Mouse (Mus musculus) stomach, embryonic 15.5 days (tissue): ENCODE measurements around the gene Trip12. TPM values are rescaled to one million over a fixed set of nuclear protein-coding genes. Genes with fewer than 3 reads are reported as not detected.

ENCODE experiments used
- ATAC-seq: fragments of 200-750 bp; cut with Nextera tagmentation; 2 replicates; pipeline ENCODE4 v1.8.0; 2017; ENCODE audit warnings: low read depth, moderate number of reproducible peaks, moderate TSS enrichment; ENCODE audit not compliant: insufficient read depth, low FRiP score
- H3K27ac ChIP-seq: fragments of 300-500 bp; sonication (generic); 2 replicates; pipeline ENCODE4 v1.5.1; 2015; ENCODE audit warnings: mild to moderate bottlenecking, inconsistent platforms
- H3K27me3 ChIP-seq: fragments of 300-500 bp; sonication (generic); replicated peaks from 2 replicates; pipeline ENCODE4 v1.6.1; 2015; ENCODE audit warnings: inconsistent platforms
- H3K36me3 ChIP-seq: fragments of 300-500 bp; sonication (generic); 2 replicates; pipeline ENCODE4 v1.6.1; 2015; ENCODE audit warnings: inconsistent platforms
- H3K4me1 ChIP-seq: fragments of 300-500 bp; sonication (generic); 2 replicates; pipeline ENCODE4 v1.6.1; 2015; ENCODE audit warnings: inconsistent platforms
- H3K4me2 ChIP-seq: fragments of 300-500 bp; sonication (generic); 2 replicates; pipeline ENCODE4 v1.6.1; 2015; ENCODE audit warnings: mild to moderate bottlenecking, inconsistent platforms
- H3K4me3 ChIP-seq: fragments of 300-500 bp; sonication (generic); replicated peaks from 2 replicates; pipeline ENCODE4 v1.5.1; 2015; ENCODE audit warnings: inconsistent platforms
- H3K9ac ChIP-seq: fragments of 300-500 bp; sonication (generic); 2 replicates; pipeline ENCODE4 v1.6.1; 2015; ENCODE audit warnings: inconsistent platforms
- H3K9me3 ChIP-seq: fragments of 300-500 bp; sonication (generic); 2 replicates; pipeline ENCODE4 v1.6.1; 2016; ENCODE audit warnings: inconsistent platforms
- WGBS: fragments of 180-500 bp; shearing (Covaris S2); methylation state at CpG from one replicate; pipeline ENCODE4 v1.1.7; 2015; 5-methylcytosine and 5-hydroxymethylcytosine counted together
- polyA plus RNA-seq: library from polyadenylated mRNA; unstranded; fragments of >200 nt; fragmentation: Nextera tagmentation; extraction: Ambion mirVana; gene quantifications from 2 replicates; pipeline ENCODE4 v1.2.1, GENCODE M21; 2015

The Trip12 gene
- polyA plus RNA-seq = 53.4 and 58.3 TPM in 2 replicates

- H3K27ac ChIP-seq = peak within 1 kb of the TSS; percentile 99
- H3K36me3 ChIP-seq = no peaks in the 10 kb centered on the region
- H3K9me3 ChIP-seq = no peaks in the 10 kb centered on the region
- WGBS = under 1% methylated on average over 36 of the region's 39 CpGs
- peak within 1 kb of the TSS; percentile 98 for H3K9ac ChIP-seq
- H3K4me3 ChIP-seq = peak within 1 kb of the TSS; percentile 99
- ATAC-seq = peak; percentile 41
- H3K27me3 ChIP-seq = no peaks in the 10 kb centered on the region
- H3K4me2 ChIP-seq = peak within 1 kb of the TSS; percentile 72
- peaks cover 5% of the 10 kb centered on the region; the same call in 1 of the 2 replicates for H3K4me1 ChIP-seq
Observed at GRCm38 (mm10) chr1:84840018-84840664, at the start of gene Trip12. Trip12 (minus strand) TSS chr1:84840516.

DNA sequence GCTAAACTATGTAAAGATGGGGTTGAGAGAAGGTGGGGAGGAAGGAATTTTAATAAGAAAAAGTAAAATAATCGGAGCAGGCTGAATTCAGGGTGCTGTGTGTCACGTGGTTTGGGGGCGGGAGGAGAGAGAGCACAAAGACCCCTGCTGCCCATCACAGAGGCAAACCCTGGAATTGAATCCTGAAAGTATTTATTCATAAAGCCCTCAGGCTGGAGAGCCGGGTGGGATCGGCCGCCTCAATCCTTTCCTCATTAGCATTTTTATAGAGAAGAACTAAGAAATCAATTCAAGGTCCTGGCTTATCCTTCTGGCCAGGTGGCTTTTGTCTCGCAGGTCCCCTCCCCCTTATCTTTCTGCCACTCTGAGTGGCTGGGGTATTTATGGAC is 49.7 kb upstream of the Trip12 start:
- H3K36me3 ChIP-seq = no peaks in the 10 kb centered on the region
- no peaks in the 10 kb centered on the region for H3K27me3 ChIP-seq
- WGBS = 34% methylated on average over 7 of the region's 7 CpGs
- H3K27ac ChIP-seq = no peak overlapping the region
- no peak for ATAC-seq
- H3K4me3 ChIP-seq = no peak overlapping the region
- H3K4me1 ChIP-seq = no peaks in the 10 kb centered on the region
- H3K9ac ChIP-seq = no peak overlapping the region
- no peak overlapping the region for H3K4me2 ChIP-seq
- no peaks in the 10 kb centered on the region for H3K9me3 ChIP-seq

DNA sequence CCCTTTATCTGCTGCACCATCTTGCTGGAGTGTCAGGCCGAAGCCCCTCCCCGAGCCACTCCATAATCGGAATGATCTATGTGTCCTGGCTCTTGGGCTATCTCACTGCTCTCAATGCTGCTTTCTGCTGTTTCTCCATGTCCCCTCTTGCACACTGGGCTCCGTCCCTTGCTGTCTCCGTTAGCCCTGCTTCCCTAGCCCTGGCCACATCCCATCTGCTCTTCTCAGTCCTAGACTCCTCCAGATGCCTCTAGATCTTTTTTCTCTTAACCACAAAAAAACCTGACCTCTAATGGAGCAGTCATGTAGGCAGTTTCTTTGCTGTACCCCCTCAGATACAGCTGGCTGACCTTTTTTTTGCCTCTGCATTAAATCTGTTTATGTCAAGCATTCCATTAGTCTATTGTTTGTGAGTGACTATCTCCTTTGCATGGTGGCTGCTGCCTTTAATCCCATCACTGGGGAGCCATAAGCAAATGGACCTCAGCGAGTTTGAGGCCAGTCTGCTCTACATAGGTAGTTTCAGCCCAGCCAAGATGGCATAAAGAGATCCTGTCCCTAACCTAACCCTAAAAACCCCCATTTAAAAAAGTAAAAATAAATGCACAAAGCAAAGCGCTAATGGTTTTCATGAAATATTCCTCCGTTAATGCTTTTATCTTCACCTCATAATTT is 49.2 kb upstream of the Trip12 start:
- Histone ChIP-seq H3K27ac (no peak overlapping the region), H3K4me2 (no peak overlapping the region), H3K4me1 (no peaks in the 10 kb centered on the region), H3K36me3 (no peaks in the 10 kb centered on the region), H3K9me3 (no peaks in the 10 kb centered on the region), H3K27me3 (no peaks in the 10 kb centered on the region), H3K4me3 (no peak overlapping the region), H3K9ac (no peak overlapping the region)
- ATAC-seq = no peak
- 55% methylated on average over 8 of the region's 8 CpGs for WGBS

GRCm38 (mm10) chr1:84885921-84886320 is 45.6 kb upstream of the Trip12 start:
- Histone ChIP-seq H3K9me3 (no peaks in the 10 kb centered on the region), H3K4me1 (no peaks in the 10 kb centered on the region), H3K27ac (no peak overlapping the region), H3K4me3 (no peak overlapping the region), H3K36me3 (no peaks in the 10 kb centered on the region), H3K4me2 (no peak overlapping the region), H3K9ac (no peak overlapping the region), H3K27me3 (no peaks in the 10 kb centered on the region)
- WGBS = 80% methylated on average over 6 of the region's 6 CpGs
- ATAC-seq = no peak

DNA sequence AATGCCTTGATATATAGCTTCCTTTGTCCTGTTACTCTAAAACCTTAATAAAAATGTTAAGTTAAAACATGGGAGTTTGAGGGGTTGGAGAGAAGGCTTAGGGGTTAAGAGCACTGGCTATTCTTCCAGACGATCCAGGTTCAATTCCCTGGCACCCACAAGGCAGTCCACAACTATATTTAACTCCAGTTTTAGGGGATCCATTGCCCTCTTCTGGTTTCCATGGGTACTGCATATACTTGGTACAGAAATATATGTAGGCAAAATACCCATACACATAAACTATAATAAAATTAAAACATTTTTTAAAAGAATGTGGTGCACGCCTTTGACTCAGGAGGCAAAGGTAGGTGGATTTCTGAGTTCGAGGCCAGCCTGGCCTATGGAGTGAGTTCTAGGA is 44.9 kb upstream of the Trip12 start:
- Histone ChIP-seq H3K27me3 (no peaks in the 10 kb centered on the region), H3K4me2 (no peak overlapping the region), H3K4me1 (no peaks in the 10 kb centered on the region), H3K4me3 (no peak overlapping the region), H3K9ac (no peak overlapping the region), H3K36me3 (no peaks in the 10 kb centered on the region), H3K9me3 (no peaks in the 10 kb centered on the region), H3K27ac (no peak overlapping the region)
- no peak for ATAC-seq
- WGBS = 78% methylated on average over 3 of the region's 3 CpGs

DNA sequence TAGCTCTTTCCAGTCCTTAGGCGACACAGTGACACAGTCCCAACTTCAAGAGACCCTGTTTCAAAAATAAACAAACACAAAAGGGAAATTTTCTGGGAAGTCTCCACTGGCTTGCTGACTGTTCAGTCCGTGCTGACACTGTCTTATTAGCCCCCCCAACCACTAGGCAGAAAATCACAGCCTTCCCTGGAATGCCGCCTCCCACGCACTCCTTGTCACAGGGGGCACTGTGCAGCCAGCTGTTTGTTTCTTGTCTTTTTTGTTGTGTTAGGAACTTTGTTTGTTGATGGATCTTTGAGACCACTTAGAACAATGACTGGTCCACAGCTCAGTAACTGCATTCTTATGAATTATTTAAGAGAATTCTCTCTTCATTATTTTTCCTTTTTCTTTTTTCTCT is 43.6 kb upstream of the Trip12 start:
- H3K4me3 ChIP-seq = no peak overlapping the region
- no peak for ATAC-seq
- 72% methylated on average over 4 of the region's 4 CpGs for WGBS
- H3K9ac ChIP-seq = no peak overlapping the region
- no peaks in the 10 kb centered on the region for H3K36me3 ChIP-seq
- H3K9me3 ChIP-seq = no peaks in the 10 kb centered on the region
- H3K4me1 ChIP-seq = no peaks in the 10 kb centered on the region
- H3K27me3 ChIP-seq = no peaks in the 10 kb centered on the region
- H3K4me2 ChIP-seq = no peak overlapping the region
- H3K27ac ChIP-seq = no peak overlapping the region

DNA sequence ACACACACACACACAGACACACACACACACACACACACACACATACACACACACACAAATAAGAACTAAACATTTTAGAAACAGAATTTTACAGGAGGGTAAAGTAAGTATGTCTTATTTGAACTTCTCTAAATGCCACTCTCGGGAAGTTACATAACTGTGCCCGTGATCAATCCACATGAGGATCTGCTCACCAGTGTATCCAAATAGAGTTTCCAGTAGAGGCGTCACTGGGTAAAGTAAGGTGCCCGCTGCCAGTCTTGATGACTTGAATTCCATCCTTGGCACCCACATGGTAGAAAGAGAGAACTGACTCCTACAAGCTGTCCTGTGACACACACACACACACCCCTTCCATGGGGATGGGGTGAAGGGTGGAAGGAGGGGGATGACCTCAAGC is 42.6 kb upstream of the Trip12 start:
- Histone ChIP-seq H3K4me2 (no peak overlapping the region), H3K4me1 (no peaks in the 10 kb centered on the region), H3K9ac (no peak overlapping the region), H3K27me3 (no peaks in the 10 kb centered on the region), H3K27ac (no peak overlapping the region), H3K9me3 (no peaks in the 10 kb centered on the region), H3K36me3 (no peaks in the 10 kb centered on the region), H3K4me3 (no peak overlapping the region)
- ATAC-seq = no peak
- 90% methylated on average over 4 of the region's 4 CpGs for WGBS

- ATAC-seq = no peak
- no peaks in the 10 kb centered on the region for H3K9me3 ChIP-seq
- H3K27ac ChIP-seq = no peak overlapping the region
- no peak overlapping the region for H3K4me3 ChIP-seq
- WGBS = 63% methylated on average over 2 of the region's 2 CpGs
- H3K9ac ChIP-seq = no peak overlapping the region
- H3K4me2 ChIP-seq = no peak overlapping the region
- H3K36me3 ChIP-seq = no peaks in the 10 kb centered on the region
- H3K27me3 ChIP-seq = no peaks in the 10 kb centered on the region
- no peaks in the 10 kb centered on the region for H3K4me1 ChIP-seq
Observed at GRCm38 (mm10) chr1:84882066-84882532, 41.8 kb upstream of the Trip12 start.

DNA sequence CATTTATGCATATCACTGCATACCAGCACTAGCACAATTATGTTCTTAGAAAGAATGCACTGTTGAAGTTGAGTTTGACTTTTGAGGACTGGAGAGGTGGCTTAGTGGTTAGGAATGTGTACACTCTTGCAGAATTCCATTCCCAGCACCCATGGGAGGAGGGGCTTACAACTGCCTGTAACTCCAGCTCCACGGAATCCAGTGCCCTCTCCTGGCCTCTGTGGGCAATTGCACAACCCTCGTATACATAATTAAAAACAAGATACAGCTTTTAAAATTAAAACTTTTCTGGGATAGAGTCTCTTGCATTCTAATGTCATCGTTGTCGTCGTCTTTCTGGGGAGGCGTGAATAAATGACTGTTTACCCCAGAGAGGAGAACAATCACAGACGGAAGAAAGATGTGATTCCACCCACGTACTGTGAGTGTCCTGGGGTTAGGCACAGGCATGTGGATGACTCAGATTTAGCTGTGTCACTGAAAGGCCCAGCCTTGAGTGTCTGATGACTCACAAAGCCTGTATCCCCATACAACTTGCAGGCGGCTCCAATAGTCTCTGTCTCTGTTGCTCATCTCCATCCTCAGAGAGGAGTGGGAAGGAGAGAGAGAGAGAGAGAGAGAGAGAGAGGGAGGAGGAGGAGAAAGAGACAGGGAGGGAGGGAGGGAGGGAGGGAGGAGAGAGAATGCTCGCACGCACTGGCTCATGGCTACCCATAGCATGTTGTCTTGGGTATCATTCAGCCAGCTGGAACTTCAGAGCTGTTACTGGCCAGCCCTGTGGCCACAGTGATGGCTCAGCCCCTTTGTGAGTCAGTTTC is 41.1 kb upstream of the Trip12 start:
- Histone ChIP-seq H3K36me3 (no peaks in the 10 kb centered on the region), H3K4me2 (no peak overlapping the region), H3K9ac (no peak overlapping the region), H3K4me1 (no peaks in the 10 kb centered on the region), H3K27me3 (no peaks in the 10 kb centered on the region), H3K9me3 (no peaks in the 10 kb centered on the region), H3K27ac (no peak overlapping the region), H3K4me3 (no peak overlapping the region)
- WGBS = 71% methylated on average over 11 of the region's 11 CpGs
- ATAC-seq = no peak

DNA sequence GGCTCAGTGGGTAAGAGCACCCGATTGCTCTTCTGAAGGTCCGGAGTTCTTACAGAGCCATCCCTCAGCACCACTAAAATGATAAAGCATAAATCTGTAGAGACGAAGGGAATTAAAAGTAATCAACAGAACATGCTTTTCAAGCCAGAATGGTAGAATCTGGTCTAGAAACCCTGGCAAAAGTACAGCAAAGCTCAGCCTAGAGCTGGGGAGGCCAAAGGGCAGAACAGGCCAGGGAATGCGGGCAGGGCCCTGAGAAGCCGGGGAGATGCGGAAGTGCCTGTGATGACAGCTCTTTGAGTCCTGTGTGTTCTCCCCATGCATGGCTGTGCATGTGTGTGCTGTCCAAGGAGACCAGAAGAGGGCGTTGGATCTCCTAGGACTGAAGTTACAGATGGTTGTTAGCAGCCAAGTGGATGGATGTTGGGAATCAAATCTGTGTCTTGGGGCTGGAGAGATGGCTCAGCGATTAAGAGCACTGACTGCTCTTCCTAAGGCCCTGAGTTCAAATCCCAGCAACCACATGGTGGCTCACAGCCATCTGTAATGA is 39.3 kb upstream of the Trip12 start:
- H3K27ac ChIP-seq = no peak overlapping the region
- H3K27me3 ChIP-seq = no peaks in the 10 kb centered on the region
- no peak overlapping the region for H3K9ac ChIP-seq
- no peak for ATAC-seq
- H3K4me3 ChIP-seq = no peak overlapping the region
- H3K4me2 ChIP-seq = no peak overlapping the region
- no peaks in the 10 kb centered on the region for H3K36me3 ChIP-seq
- H3K9me3 ChIP-seq = no peaks in the 10 kb centered on the region
- 91% methylated on average over 8 of the region's 8 CpGs for WGBS
- no peaks in the 10 kb centered on the region for H3K4me1 ChIP-seq

DNA sequence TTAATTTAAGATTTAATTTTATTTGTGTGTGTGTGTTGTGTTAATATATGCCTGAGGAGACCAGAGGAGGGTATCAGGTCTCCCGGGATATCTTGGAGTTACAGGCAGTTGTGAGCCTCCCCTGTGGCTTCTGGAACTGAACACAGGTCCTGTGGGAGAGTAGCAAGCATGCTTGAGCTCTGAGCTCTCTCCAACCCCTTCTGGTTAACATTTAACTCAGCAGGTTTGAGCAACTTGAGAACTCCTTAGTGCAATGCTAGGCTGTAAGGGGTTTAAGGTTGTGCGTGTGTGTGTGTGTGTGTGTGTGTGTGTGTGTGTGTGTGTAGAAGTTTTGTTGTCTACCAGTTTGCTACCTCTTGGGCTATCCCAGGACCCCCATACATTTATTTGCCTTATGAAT is 37.3 kb upstream of the Trip12 start:
- Histone ChIP-seq H3K4me1 (no peaks in the 10 kb centered on the region), H3K4me3 (no peak overlapping the region), H3K27me3 (no peaks in the 10 kb centered on the region), H3K36me3 (no peaks in the 10 kb centered on the region), H3K9ac (no peak overlapping the region), H3K9me3 (no peaks in the 10 kb centered on the region), H3K4me2 (no peak overlapping the region), H3K27ac (no peak overlapping the region)
- ATAC-seq = no peak
- 65% methylated on average over 2 of the region's 2 CpGs for WGBS

GRCm38 (mm10) chr1:84872939-84873338 is 32.6 kb upstream of the Trip12 start:
- H3K9me3 ChIP-seq = no peaks in the 10 kb centered on the region
- WGBS = 66% methylated on average over 4 of the region's 4 CpGs
- no peak overlapping the region for H3K27ac ChIP-seq

More at GRCm38 (mm10) chr1:84872939-84873338, 32.6 kb upstream of the Trip12 start:
- no peak; the same call in 1 of the 2 replicates for ATAC-seq
- H3K4me3 ChIP-seq = no peak overlapping the region
- no peaks in the 10 kb centered on the region for H3K36me3 ChIP-seq
- no peaks in the 10 kb centered on the region for H3K4me1 ChIP-seq
- no peaks in the 10 kb centered on the region for H3K27me3 ChIP-seq
- H3K4me2 ChIP-seq = no peak overlapping the region
- H3K9ac ChIP-seq = no peak overlapping the region
